Mouse (Mus musculus): ENCODE results near the gene Zfp791.
"Not testable (repeated sequence)": the region's sequence is repeated elsewhere in the genome, so short reads cannot be mapped to it uniquely, and the experiment has no call there.

The Zfp791 gene

DNA sequence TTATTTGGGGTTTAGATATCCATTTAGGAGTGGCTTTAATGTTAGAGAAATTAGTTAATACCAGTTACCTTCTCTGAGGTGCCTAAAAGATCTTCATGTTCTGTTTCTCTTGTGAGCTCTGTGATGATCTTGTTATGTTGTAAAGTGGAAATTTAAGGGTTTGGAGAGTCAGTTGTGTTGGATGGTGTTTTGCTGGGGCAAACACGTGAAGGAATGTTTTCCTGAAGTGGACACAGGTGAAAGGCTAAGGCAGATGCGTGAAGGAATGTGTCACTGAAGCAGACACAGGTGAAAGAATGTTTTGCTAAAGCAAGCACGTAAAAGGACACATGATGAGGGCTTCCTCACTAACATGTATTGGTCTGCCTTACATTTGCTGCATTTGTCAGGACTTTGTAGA lies at the start of gene Zfp791:
Gene Zfp791 (minus strand): TSS at position 101 of the 400 bp plus-strand sequence.
- DNase-seq (ENCODE audit: low spot score): no peak

DNA sequence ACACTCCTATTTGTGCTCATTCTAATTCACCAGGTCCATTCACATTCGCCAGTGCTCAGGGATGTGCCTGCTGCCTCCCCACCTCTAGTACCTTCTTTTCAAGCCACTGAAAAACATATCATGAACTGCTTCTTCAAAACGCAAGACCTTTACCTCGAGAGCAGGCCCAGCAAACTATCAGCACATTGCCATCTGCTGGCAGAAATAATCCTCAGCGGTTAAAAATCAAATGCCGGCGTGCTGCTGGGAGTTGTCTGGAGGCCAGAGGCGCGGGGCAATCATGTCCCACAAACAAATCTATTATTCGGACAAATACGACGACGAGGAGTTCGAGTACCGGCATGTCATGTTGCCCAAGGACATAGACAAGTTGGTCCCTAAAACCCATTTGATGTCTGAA lies 48.4 kb upstream of the Zfp791 start:
- DNase-seq (ENCODE audit: low spot score): peak; percentile 65

DNA sequence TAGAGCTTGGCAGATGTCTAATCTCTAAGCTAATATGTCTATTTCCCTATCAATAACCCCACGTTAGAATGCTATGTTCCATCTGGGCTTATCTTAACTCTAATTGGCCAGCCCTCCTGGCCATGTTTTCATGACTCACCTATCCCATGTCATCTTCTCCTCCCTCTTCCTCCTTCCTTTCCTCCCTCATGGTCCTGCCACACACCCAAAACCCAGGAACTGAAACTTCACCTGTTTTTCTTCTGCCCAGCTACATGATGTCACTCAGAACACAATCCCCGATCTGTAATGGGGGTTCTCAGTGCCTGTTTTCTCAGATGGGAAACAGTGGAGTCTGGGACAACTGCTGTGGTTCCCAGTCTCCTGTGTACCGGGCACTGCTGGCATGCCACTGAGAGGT lies 28.7 kb upstream of the Zfp791 start, which contains the start of gene Cks1brt:
Gene Cks1brt (plus strand): TSS at position 301 of the 400 bp plus-strand sequence.
- no peak for DNase-seq (ENCODE audit: low spot score)

DNA sequence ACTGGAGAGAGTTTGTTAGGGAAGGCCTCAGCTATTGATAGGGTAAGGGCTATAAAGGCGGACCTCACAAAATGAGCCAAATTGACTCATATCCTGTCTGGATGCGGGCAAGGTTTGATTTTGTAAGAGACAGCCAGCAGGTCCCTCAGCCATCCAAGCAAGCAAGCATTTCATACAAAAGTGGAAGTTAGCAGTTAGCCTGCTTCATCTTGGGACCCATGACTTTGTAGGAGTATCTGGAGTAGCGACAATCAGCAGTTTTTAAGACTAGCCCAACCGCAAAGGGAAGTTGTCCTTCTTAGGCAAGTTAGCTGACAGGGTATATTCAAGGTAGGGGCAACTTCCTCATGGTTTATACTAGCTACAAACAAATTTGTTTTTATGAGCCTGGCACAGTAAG lies 19.6 kb upstream of the Zfp791 start:
- peak; percentile 20 for DNase-seq (ENCODE audit: low spot score)

DNA sequence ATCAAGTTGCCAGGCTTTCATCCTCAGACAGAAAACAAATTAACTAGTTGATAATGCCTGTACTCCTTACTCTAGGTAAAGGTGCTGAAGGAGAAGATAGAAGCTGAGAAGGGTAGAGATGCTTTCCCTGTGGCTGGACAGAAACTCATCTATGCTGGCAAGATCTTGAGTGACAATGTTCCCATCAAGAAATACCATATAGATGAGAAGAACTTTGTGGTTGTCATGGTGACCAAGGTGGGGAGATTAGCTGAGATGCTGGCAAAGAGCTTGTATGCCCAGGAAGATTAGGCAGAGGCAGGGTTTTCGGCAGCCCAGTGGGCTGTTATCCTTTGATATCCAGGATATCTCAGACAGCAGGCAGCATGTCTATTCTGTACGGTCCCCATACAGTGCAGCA lies 12.8 kb upstream of the Zfp791 start:
- not testable (repeated sequence) for DNase-seq (ENCODE audit: low spot score)

DNA sequence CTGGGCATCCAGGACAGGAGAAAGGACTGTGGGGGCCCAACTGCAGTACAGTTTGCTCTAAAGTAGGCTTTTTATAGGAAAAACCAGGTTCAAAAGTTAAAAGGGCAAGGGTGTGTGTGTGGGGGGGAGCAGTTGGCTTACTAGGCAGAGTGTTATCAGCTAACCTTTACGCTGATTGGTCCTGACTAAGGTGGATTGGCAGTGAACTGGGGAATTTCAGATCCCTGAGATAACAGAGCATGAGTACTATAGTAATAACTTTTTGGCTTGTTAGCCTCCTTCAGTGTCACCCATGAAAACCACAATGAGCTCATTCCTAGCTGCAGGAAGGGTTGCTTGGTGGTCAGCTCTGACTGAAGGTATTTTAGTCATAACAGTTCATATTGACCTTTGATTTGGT lies 9.4 kb upstream of the Zfp791 start:
- no peak for DNase-seq (ENCODE audit: low spot score)

DNA sequence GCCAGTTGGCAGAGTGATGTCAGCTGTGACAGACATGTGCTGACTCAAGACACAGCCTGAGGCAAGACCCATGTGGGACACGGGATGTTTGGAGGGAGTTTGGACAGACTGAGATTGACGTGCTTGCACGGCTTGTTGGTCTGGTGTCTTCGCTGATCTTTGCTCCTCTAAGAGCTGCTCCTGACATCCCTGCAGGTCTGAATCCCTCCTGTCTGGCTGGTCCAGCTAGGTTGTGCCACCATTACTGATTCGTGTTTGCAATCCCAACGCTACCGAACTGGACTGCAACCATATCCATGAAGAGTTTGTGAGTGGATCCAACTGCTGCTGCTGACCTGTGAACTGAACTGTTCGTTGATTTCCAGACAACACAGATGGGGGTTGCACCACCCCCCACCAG lies 796 bp upstream of the Zfp791 start:
- no peak for DNase-seq (ENCODE audit: low spot score)

DNA sequence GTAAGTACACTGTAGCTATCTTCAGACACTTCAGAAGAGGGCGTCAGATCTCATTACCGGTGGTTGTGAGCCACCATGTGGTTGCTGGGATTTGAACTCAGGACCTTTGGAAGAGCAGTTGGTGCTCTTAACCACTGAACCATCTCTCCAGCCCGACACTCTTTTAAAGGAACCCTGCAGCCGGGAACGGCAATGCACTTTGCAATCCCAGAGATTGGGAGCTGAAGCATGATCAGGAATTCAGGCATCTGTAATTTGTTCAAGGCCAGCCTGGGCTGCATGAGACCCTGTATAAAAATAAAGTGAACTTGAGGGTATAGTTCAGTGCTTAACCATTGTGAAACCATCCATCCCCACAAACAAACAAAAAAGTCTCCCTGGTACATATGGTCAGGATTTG lies 2.6 kb downstream of the Zfp791 start:
- DNase-seq (ENCODE audit: low spot score): not testable (repeated sequence)

DNA sequence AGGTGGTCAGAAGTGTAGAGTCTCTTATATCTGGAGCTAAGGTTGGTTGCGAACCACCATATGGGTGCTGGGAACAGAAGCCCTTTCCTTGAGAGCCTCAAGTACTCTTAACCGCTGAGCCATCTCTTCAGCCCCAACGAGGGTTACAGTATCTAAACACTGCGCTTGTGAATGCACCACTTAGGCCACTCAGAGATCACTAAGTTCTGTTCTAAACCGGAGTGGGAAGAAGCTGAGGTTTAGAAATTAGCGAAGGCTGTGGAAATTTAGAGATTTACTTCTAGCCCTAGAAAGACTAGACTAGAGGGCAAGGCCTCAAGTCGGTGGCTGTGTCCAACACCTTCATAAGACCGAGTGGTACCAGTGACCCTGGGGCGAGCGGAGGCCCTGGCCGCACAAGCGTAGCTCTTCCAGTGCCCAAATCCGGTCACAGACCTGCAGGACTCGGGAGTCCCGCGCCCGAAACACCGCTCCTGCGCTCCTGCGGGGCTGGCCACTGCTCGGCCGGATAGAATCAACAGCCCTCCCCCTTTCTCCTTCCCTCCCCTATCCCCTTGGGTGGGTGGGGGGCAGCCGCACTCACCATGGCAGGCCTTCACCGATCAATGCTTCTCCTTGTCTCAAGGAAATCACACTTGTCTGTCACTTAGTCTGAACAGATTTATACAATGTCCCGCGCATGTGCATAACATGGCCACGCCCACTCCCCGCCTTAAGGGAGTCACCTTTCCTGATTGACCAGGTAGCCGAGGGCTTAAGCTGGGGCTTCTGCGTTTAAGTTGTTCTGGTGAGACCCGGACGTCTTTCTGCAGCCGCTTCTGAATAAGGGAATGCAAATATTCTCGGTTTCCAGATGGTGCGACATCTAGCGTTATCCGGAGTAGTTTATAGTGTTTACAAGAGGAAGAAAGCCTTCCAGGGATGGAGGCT lies 3.6 kb downstream of the Zfp791 start:
- peak; percentile 82 for DNase-seq (ENCODE audit: low spot score)

DNA sequence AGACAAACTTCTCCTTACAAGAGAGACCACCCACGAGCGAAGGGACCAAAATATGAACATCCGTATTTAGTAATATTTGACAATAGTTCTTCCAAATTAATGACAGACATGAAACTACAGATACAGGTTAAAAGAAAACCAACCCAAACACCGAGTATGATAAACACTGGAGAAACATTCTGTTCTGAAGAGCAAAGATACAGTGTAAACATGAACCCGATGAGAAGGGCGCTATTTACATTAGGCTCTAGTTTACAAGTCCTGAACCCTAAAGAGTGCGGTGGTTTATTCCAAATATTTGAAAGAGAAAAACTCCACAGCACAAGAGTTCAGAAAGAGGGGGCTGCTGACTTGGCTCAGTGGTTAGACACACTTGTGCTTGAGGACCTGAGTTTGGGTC lies 5.9 kb downstream of the Zfp791 start:
- DNase-seq (ENCODE audit: low spot score): no peak

DNA sequence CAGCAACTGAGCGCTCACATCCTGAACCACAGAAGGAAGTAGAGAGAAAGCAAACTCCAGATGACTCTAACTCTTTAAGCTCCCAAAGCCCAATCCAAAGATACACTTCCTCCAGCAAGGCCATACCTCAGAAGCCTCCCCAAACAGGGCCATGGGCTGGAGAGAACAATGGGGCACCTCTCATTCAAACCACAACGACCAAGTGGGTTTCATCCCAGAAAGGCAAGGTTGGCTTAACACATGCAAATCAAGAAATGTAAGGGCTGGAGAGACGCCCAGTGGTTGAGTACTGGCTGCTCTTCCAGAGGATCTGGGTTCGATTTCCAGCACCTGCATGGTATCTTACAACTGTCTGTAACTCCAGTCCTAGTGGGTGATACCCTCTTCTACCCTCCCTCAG lies 7.4 kb downstream of the Zfp791 start:
- no peak for DNase-seq (ENCODE audit: low spot score)

DNA sequence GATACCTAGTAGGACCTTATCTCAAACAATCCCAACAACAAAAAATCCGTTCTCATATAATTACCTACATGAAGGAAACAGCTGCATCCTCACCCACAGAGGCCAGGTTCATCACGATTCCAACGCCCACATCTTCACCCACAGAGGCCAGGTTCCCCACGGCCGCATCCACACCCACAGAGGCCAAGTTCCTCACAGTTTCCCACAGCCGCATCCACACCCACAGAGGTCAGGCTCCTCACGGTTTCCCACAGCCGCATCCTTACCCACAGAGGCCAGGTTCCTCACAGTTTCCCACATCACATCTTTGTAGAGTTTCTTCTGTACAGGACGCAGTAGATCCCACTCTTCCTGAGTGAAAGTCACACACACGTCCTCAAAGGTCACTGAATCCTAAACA lies 9.7 kb downstream of the Zfp791 start:
- DNase-seq (ENCODE audit: low spot score): no peak

DNA sequence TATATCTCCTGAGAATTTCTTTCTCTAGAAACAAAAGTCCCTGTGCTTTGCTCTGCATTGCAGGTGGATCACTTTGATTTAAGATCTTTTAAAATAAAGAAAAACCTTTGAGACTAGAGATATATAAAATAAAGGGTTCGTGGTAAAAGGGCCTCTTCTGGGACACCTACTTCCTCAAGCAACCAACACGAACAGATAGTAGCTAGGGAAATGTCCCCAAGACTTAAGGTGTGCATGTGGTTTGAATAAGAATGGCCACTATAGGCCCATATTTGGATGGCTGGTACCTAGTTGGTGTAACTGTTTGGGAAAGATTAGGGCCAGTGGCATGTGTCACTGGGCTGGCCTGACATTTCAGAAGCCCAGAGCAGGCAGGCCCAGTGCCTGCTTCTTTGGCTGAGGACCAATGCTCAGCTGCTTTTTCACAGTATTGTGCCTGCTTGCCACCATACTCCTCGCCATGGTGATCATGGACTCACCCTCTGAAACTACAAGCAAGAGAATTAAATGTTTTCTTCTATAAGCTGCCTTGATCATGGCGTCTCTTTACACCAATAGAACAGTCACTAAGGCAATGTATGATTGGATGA lies 22.7 kb downstream of the Zfp791 start:
- DNase-seq (ENCODE audit: low spot score): no peak

DNA sequence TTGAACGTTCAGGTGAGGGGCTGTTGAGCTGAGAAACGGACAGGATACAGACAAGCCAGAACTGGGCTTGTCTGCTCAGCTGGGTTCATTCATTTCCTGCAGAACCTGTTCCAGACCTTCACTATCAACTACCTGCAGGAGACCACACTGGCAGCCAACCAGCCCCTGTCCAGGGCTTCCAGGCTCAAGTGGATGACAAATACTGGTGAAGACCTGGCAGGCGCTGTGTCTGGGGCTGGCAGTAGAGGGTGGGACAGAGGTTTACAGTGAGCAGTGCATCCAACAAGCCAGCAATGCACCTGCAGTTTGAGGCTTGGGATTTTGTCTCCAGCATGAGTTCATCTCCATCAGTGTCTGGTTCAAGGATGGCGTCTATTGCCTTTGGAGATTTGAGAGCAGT lies 26.0 kb downstream of the Zfp791 start:
- DNase-seq (ENCODE audit: low spot score): no peak

DNA sequence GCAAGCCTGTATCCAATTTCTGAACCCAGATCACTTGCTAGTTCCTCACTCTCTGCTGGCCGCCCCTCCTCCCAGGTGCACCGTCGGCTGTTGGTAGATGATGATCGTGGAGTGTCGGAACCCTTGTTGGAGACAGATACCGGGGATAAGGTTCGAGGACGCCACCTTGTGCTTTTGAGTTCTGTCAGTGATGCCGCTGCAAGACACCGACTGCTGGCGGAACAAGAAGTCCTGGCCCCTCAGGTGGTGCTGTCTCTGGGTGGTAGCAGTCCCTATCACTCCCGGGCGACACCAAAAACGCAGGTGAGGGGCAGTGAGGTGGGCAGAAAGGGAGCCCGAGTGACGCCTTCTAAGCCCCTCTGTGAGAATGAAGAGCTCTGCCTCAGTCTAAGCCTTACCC lies 26.7 kb downstream of the Zfp791 start:
- no peak for DNase-seq (ENCODE audit: low spot score)

DNA sequence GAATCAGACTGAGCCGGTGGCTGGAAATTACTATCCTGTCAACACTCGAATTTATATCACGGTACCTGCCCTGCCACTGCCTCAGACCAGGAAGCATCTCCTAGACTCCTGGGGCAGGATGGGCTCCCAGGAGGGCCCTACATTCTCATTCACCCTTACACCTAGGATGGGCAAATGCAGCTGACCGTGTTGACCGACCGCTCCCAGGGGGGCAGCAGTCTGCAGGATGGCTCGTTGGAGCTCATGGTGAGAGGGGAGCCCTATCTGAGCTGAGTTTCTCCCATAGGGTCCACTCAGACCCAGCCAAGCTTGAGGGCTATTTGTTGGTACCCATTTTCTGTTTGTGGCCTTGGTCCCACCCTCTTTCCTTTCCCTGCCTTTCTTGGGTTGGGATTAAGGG lies 27.3 kb downstream of the Zfp791 start:
- DNase-seq (ENCODE audit: low spot score): no peak

DNA sequence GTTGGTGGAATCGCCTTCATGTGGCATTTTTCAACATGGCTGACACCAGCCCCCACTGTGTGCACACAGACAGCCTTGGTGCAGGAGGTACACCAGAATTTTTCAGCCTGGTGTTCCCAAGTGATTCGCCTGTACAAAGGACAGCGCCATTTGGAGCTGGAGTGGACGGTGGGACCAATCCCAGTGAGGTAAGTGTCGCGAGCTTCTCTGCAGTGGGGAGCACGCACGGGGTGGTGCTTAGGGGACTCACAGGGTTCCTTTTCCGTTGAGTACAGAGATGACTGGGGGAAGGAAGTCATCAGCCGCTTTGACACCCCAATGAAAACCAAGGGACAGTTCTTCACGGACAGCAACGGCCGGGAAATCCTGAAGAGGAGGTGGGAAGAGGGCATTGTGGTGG lies 27.8 kb downstream of the Zfp791 start:
- DNase-seq (ENCODE audit: low spot score): no peak

DNA sequence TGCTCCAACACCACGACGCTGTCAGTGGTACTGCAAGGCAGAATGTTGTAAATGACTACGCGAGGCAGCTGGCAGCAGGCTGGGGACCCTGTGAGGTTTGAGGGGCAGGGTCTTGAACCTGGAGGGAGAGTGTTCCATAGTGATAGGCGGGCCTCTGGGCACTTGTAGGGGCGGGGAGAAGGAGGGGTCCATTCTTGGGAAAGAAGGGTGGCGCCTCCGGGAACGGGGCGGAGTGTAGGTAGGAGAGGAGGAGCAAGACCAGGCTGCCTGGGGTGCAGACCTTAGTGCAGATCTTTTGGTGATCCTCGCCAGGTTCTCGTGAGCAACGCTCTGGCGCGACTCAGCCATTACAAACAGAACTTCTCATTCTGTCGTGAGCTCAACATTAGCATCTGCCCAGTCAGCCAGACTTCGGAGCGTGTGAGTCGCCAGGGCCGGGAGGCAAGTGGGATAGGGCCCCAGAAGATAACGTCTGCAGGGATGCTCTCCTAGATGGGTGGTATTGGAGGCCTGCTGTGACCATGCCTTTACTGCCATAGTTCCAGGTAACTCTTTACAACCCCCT lies 31.3 kb downstream of the Zfp791 start:
- peak; percentile 10 for DNase-seq (ENCODE audit: low spot score)

DNA sequence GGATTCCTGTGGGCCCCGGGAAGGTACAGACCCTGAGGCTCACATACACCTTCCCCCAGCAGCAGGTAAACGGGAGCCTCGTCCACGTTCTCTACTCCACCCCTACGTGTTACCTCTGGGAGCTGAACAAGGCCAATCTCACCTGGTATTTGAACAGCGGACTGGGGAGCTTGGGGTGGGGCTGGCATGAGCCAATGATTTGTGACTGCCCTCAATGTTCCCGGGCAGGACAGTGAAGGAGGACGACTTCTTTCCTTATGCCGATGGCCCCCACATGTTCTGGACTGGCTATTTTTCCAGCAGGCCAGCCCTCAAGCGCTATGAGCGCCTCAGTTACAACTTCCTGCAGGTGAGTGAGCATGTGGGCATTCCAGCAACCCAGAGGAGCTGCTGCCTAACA lies 32.0 kb downstream of the Zfp791 start:
- peak; percentile 2 for DNase-seq (ENCODE audit: low spot score)

DNA sequence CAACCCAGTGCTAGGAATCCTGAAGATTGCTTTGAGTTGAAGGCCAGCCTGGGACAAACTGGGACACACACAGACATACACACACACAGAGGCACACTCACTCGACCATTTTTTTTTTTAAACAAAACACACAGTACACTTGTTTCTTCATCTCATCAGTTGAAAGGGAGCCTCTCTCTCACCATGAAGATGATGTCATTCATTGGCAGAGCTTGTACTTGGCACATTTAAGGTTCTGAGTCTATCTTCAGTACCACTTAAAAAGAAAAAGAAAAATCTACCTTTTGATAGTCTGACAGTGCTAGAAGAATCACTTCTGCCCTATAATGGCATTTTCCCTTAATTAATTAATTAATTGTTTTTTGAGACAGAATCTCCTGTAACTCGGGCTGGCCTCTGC lies 34.1 kb downstream of the Zfp791 start:
- peak; percentile 1 for DNase-seq (ENCODE audit: low spot score)

DNA sequence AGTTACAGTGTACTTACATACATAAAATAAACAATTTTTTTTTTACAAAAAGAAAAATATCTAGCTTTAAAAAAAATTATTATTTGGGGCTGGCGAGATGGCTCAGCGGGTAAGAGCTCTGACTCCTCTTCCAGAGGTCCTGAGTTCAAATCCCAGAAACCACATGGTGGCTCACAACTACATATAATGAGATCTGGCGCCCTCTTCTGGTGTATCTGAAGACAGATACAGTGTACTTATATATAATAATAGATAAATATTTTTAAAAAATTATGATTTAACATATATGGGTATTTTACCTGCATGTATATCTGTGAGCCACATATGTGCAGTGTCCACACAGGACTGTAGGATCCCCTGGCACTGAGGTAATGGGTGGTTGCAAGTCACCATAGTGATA lies 36.7 kb downstream of the Zfp791 start:
- peak; percentile 2 for DNase-seq (ENCODE audit: low spot score)

DNA sequence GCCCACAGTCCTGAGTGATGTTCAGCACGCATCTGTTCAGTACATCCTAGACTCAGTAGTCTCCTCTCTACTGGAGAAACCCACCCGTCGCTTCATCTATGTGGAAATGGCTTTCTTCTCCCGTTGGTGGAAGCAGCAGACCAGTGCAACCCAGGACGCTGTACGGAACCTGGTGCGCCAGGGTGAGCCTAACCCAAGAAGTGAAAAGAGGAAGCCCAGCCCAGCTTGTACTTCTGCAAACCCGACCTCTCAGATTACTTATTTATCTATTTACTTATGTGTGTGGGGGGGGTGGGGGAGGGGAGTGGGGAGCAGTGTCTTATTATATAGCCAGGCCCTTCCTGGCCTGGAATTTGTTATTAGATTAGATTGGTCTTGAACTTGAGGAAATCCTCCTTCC lies 38.3 kb downstream of the Zfp791 start:
- DNase-seq (ENCODE audit: low spot score): peak; percentile 1

DNA sequence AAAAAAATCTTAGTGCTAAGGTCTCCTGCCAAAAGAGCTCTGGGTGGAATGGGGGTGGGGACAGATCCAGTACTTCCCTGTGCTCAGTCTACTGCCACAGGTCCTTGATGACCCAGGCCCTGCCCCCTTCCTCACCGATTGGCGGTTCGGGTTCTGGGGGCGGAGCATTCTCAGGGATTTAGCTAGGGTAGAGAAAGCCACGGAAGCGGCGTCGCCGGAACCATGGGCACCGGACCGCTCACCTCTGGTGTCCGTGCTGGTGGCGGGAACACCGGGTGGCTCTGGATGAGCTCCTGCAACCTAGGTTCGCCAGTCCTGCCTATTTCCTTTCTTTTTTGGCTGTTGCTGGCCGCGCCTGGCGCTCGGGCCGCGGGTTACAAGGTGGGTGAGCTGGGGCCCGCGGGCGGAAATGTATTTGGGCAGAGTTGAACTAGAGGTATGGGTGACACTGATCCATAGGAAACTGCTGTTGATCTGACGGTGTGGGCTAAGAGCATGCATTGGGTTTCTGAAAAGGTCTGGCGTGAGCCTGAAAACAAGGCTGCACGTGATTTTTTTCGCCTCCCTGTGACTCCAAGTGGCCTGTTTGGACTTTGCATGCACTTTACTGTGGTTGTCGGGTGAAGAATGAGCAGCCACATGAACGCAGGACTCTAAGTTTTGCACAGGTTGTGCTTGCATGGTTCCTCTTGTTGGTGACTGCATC lies 39.6 kb downstream of the Zfp791 start, which contains the start of gene Man2b1:
Gene Man2b1 (plus strand): TSS at position 163 of the 706 bp plus-strand sequence.
- peak; percentile 91 for DNase-seq (ENCODE audit: low spot score)

Data from layer of hippocampus, adult 11-12 months (tissue).